Mouse (Mus musculus): Measurements from ENCODE around the gene Atpaf1.

DNA sequence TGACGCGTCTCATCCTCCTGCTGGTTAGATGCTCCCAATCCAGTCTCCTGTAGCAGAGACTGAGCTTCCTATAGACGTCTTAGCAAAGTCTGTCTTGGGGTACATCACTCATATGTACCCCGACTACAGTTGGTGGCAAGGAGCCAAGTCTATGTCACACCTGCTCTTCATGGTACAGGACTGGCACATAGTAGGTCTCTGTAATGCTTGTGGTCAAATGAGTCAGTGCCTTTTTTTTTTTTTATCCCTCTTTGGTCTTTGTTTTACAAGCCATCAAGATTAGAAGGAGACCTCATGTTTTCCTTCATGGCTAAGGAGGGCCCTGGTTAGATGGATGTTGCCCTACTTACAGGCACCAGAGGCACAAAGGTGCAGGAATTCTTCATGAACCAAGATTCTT lies 56.2 kb downstream of the Atpaf1 start:
- TF ChIP-seq CTCF (IDR thresholded peaks at IDR 0.05; ENCODE audit: borderline replicate concordance, insufficient read depth, low read depth, low read length) (no peak), POLR2A (IDR thresholded peaks at IDR 0.05; ENCODE audit: borderline replicate concordance, insufficient read depth, low read length) (no peak)

Data from cerebellum, adult 2 months (tissue).